Mouse (Mus musculus) G1E-ER4 (cell line): ENCODE results near the gene Taar7d. TPM values are rescaled to one million over a fixed set of nuclear protein-coding genes. Genes with fewer than 3 reads are reported as not detected.
"Not testable (repeated sequence)": the region's sequence is repeated elsewhere in the genome, so short reads cannot be mapped to it uniquely, and the experiment has no call there.

Source experiments
- GATA1 ChIP-seq: IDR thresholded peaks from one replicate; pipeline ENCODE4 v1.8.0; 2012; ENCODE audit warnings: low read length, inconsistent platforms
- polyA plus RNA-seq: library from polyadenylated mRNA; stranded (reverse); fragments of >175 nt; gene quantifications from 2 replicates; pipeline ENCODE4 v1.2.3, GENCODE M21; 2012

Gene Taar7d
- polyA plus RNA-seq, 1 experiment: not detected

DNA sequence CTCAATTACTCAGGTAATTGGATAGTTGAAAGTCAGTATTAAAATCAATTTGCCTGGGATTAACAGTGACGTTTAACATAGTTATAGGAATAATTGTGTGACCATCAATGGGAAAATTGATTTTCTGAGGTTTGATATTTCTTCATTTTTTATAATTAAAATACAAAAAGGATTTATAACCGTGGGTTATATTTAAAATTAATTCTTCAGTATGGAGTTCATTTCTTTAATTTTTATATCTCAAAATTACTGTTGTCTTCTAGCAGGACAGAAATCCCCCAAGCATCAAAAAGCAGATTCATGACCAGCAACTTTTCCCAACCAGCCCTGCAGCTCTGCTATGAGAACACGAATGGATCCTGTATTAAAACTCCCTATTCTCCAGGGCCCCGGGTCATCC, 49.2 kb downstream of the Taar7d start, which contains the start of gene Taar8a:
Gene Taar8a, plus strand, starts transcription at position 301 of the 400 bp plus-strand sequence.
- TF ChIP-seq GATA1: not testable (repeated sequence)

Other genes with a start within 250 kb of the Taar7d start
- gene Rps12, start 239.9 kb upstream of the Taar7d start, polyA plus RNA-seq: 671 and 1,310 TPM in 2 replicates
- gene Slc18b1, start 230.2 kb upstream of the Taar7d start, polyA plus RNA-seq: not detected in 2 replicates
- gene Vnn3, start 175.8 kb upstream of the Taar7d start, polyA plus RNA-seq: not detected in 2 replicates
- not detected in 2 replicates for gene Vnn1, start 132.5 kb upstream of the Taar7d start, polyA plus RNA-seq
- not detected in 2 replicates for gene Taar1, start 106.9 kb upstream of the Taar7d start, polyA plus RNA-seq
- gene Taar2, start 88.7 kb upstream of the Taar7d start, polyA plus RNA-seq: not detected in 2 replicates
- not detected in 2 replicates for gene Taar3, start 77.7 kb upstream of the Taar7d start, polyA plus RNA-seq
- not detected in 2 replicates for gene Taar4, start 66.7 kb upstream of the Taar7d start, polyA plus RNA-seq
- not detected in 2 replicates for gene Taar5, start 56.5 kb upstream of the Taar7d start, polyA plus RNA-seq
- gene Taar6, start 41.6 kb upstream of the Taar7d start, polyA plus RNA-seq: not detected in 2 replicates
- not detected in 2 replicates for gene Taar7a, start 33.7 kb upstream of the Taar7d start, polyA plus RNA-seq
- gene Taar7b, start 27.3 kb upstream of the Taar7d start, polyA plus RNA-seq: not detected in 2 replicates
- not detected in 2 replicates for gene Taar7e, start 10.4 kb downstream of the Taar7d start, polyA plus RNA-seq
- not detected in 2 replicates for gene Taar7f, start 22.3 kb downstream of the Taar7d start, polyA plus RNA-seq
- not detected in 2 replicates for gene Taar8a, start 49.3 kb downstream of the Taar7d start, polyA plus RNA-seq
- gene Taar8b, start 65.1 kb downstream of the Taar7d start, polyA plus RNA-seq: not detected in 2 replicates
- gene Taar8c, start 74.7 kb downstream of the Taar7d start, polyA plus RNA-seq: not detected in 2 replicates
- not detected in 2 replicates for gene Taar9, start 82.3 kb downstream of the Taar7d start, polyA plus RNA-seq
- gene Stx7, start 122.1 kb downstream of the Taar7d start, polyA plus RNA-seq: 34.6 and 43.1 TPM in 2 replicates
- not detected in 2 replicates for gene Moxd1, start 196.3 kb downstream of the Taar7d start, polyA plus RNA-seq